Mouse (Mus musculus) midbrain, postnatal 0 days (tissue): Measurements from ENCODE around the gene Gm8271. TPM values are rescaled to one million over a fixed set of nuclear protein-coding genes. Genes with fewer than 3 reads are reported as not detected.
"Not testable (repeated sequence)": the region's sequence is repeated elsewhere in the genome, so short reads cannot be mapped to it uniquely, and the experiment has no call there.

Experiments
- ATAC-seq: fragments of 200-750 bp; cut with Nextera tagmentation; 2 replicates; pipeline ENCODE4 v1.8.0; 2017; ENCODE audit warnings: moderate number of reproducible peaks, mild to moderate bottlenecking, moderate TSS enrichment, moderate library complexity; ENCODE audit not compliant: low FRiP score
- DNase-seq: peaks from one replicate; pipeline ENCODE4 v3.0.0-alpha.2; 2015; ENCODE audit warnings: low spot score
- H3K27ac ChIP-seq: fragments of 300-500 bp; sonication (generic); 2 replicates; pipeline ENCODE4 v1.5.1; 2014; ENCODE audit warnings: low read depth, mild to moderate bottlenecking, low read length, mixed read lengths
- H3K27me3 ChIP-seq: fragments of 300-500 bp; sonication (generic); 2 replicates; pipeline ENCODE4 v1.6.1; 2014; ENCODE audit warnings: low read length, control low read depth, mixed read lengths; ENCODE audit not compliant: insufficient read depth
- H3K36me3 ChIP-seq: fragments of 300-500 bp; sonication (generic); 2 replicates; pipeline ENCODE4 v1.6.1; 2014; ENCODE audit warnings: low read length, control low read depth, mixed read lengths; ENCODE audit not compliant: insufficient read depth
- H3K4me1 ChIP-seq: fragments of 300-500 bp; sonication (generic); 2 replicates; pipeline ENCODE4 v1.6.1; 2014; ENCODE audit warnings: mild to moderate bottlenecking, control low read depth, antibody characterized with exemption, low read length, mixed read lengths; ENCODE audit not compliant: insufficient read depth
- H3K4me2 ChIP-seq: fragments of 300-500 bp; sonication (generic); 2 replicates; pipeline ENCODE4 v1.6.1; 2014; ENCODE audit warnings: low read depth, mild to moderate bottlenecking, low read length, mixed read lengths; ENCODE audit not compliant: poor library complexity, severe bottlenecking
- H3K4me3 ChIP-seq: fragments of 300-500 bp; sonication (generic); 2 replicates; pipeline ENCODE4 v1.5.1; 2014; ENCODE audit warnings: low read depth, mild to moderate bottlenecking, low read length, moderate library complexity
- H3K9ac ChIP-seq: fragments of 300-500 bp; sonication (generic); replicated peaks from 2 replicates; pipeline ENCODE4 v1.6.1; 2014; ENCODE audit warnings: mild to moderate bottlenecking, low read length, moderate library complexity, mixed read lengths; ENCODE audit not compliant: poor library complexity, severe bottlenecking
- H3K9me3 ChIP-seq: fragments of 300-500 bp; sonication (generic); 2 replicates; pipeline ENCODE4 v1.6.1; 2016; ENCODE audit warnings: low read length, control low read depth
- WGBS: fragments of 180-500 bp; shearing (Covaris S2); extraction: QIAGEN DNeasy Blood & Tissue Kit; methylation state at CpG from one replicate; pipeline ENCODE4 v1.1.7; 2014; 5-methylcytosine and 5-hydroxymethylcytosine counted together
- polyA plus RNA-seq: library from polyadenylated mRNA; unstranded; fragments of >200 nt; fragmentation: Nextera tagmentation; extraction: Ambion mirVana; gene quantifications from 2 replicates; pipeline ENCODE4 v1.2.1, GENCODE M21; 2015
- total RNA-seq: library from RNA; depleted of rRNA; stranded (reverse); fragments of >200 nt; gene quantifications from 2 replicates; pipeline ENCODE4 v1.2.3, GENCODE M21; 2014; rRNA removed

Gene Gm8271
- total RNA-seq (not detected in 2 replicates), polyA plus RNA-seq (not detected in 2 replicates)

- not testable (repeated sequence) for H3K4me3 ChIP-seq, H3K27me3 ChIP-seq, H3K27ac ChIP-seq, DNase-seq, ATAC-seq, H3K9ac ChIP-seq, H3K36me3 ChIP-seq, H3K4me2 ChIP-seq, H3K9me3 ChIP-seq, H3K4me1 ChIP-seq
- WGBS = no CpG with 5 or more reads among the region's 3 CpGs
Measured at GRCm38 (mm10) chr14:5185493-5185892, at the start of gene Gm8271. Gene Gm8271 (plus strand): TSS chr14:5185793.

GRCm38 (mm10) chr14:5164235-5164634, 21.4 kb upstream of the Gm8271 start, which contains the start of gene Gm3317:
Gene Gm3317 (plus strand): TSS chr14:5164535.
- ATAC-seq, H3K9me3 ChIP-seq, DNase-seq, H3K4me1 ChIP-seq, H3K36me3 ChIP-seq, H3K27ac ChIP-seq, H3K4me3 ChIP-seq, H3K27me3 ChIP-seq, H3K4me2 ChIP-seq, H3K9ac ChIP-seq: not testable (repeated sequence)
- no CpG with 5 or more reads among the region's 1 CpGs for WGBS

Other genes starting within 250 kb of the Gm8271 start
- 0.76 TPM in 1 of 2 replicates, not detected in the other for gene Gm8297, start 201.9 kb upstream of the Gm8271 start, total RNA-seq
- gene Gm8297, start 201.9 kb upstream of the Gm8271 start, polyA plus RNA-seq = not detected in 2 replicates
- gene Gm3298, start 169.9 kb upstream of the Gm8271 start, total RNA-seq = 2.3 TPM in 1 of 2 replicates, not detected in the other
- 0.35 TPM in 1 of 2 replicates, not detected in the other for gene Gm3298, start 169.9 kb upstream of the Gm8271 start, polyA plus RNA-seq
- not detected in 2 replicates for gene 4930555G01Rik, start 135.2 kb upstream of the Gm8271 start, total RNA-seq
- not detected in 2 replicates for gene 4930555G01Rik, start 135.2 kb upstream of the Gm8271 start, polyA plus RNA-seq
- gene Gm8281, start 114.8 kb upstream of the Gm8271 start, total RNA-seq = 17.1 and 20.9 TPM in 2 replicates
- gene Gm8281, start 114.8 kb upstream of the Gm8271 start, polyA plus RNA-seq = 11.3 and 13.6 TPM in 2 replicates
- not detected in 2 replicates for gene Gm8279, start 54.3 kb upstream of the Gm8271 start, total RNA-seq
- not detected in 2 replicates for gene Gm8279, start 54.3 kb upstream of the Gm8271 start, polyA plus RNA-seq
- not detected in 2 replicates for gene Gm3317, start 21.3 kb upstream of the Gm8271 start, total RNA-seq
- gene Gm3317, start 21.3 kb upstream of the Gm8271 start, polyA plus RNA-seq = not detected in 2 replicates
- not detected in 2 replicates for gene Gm3526, start 74.8 kb downstream of the Gm8271 start, total RNA-seq
- not detected in 2 replicates for gene Gm3526, start 74.8 kb downstream of the Gm8271 start, polyA plus RNA-seq
- not detected in 2 replicates for gene Gm3542, start 149.1 kb downstream of the Gm8271 start, total RNA-seq
- gene Gm3542, start 149.1 kb downstream of the Gm8271 start, polyA plus RNA-seq = not detected in 2 replicates
- 1.2 TPM in 1 of 2 replicates, not detected in the other for gene Gm3500, start 203.3 kb downstream of the Gm8271 start, total RNA-seq
- gene Gm3500, start 203.3 kb downstream of the Gm8271 start, polyA plus RNA-seq = 2.0 and 2.8 TPM in 2 replicates